Mouse (Mus musculus) midbrain, embryonic 12.5 days (tissue): Measurements from ENCODE around the gene Ly6f. TPM values are rescaled to one million over a fixed set of nuclear protein-coding genes. Genes with fewer than 3 reads are reported as not detected.
"Not testable (repeated sequence)": the region's sequence is repeated elsewhere in the genome, so short reads cannot be mapped to it uniquely, and the experiment has no call there.

ENCODE experiments used
- ATAC-seq: fragments of 200-750 bp; cut with Nextera tagmentation; 2 replicates; pipeline ENCODE4 v1.8.0; 2017; ENCODE audit warnings: low read depth, moderate TSS enrichment, moderate library complexity; ENCODE audit not compliant: low FRiP score
- H3K27ac ChIP-seq: fragments of 300-500 bp; sonication (generic); replicated peaks from 2 replicates; pipeline ENCODE4 v1.5.1; 2016; ENCODE audit warnings: mild to moderate bottlenecking
- H3K27me3 ChIP-seq: fragments of 300-500 bp; sonication (generic); 2 replicates; pipeline ENCODE4 v1.6.1; 2016; ENCODE audit warnings: mild to moderate bottlenecking
- H3K36me3 ChIP-seq: fragments of 300-500 bp; sonication (generic); 2 replicates; pipeline ENCODE4 v1.6.1; 2016
- H3K4me1 ChIP-seq: fragments of 300-500 bp; sonication (generic); 2 replicates; pipeline ENCODE4 v1.6.1; 2016
- H3K4me2 ChIP-seq: fragments of 300-500 bp; sonication (generic); replicated peaks from 2 replicates; pipeline ENCODE4 v1.6.1; 2016; ENCODE audit warnings: mild to moderate bottlenecking, moderate library complexity
- H3K4me3 ChIP-seq: fragments of 300-500 bp; sonication (generic); 2 replicates; pipeline ENCODE4 v1.5.1; 2016; ENCODE audit warnings: mild to moderate bottlenecking
- H3K9ac ChIP-seq: fragments of 300-500 bp; sonication (generic); replicated peaks from 2 replicates; pipeline ENCODE4 v1.6.1; 2016; ENCODE audit warnings: mild to moderate bottlenecking, moderate library complexity
- H3K9me3 ChIP-seq: fragments of 300-500 bp; sonication (generic); 2 replicates; pipeline ENCODE4 v1.6.1; 2016; ENCODE audit warnings: mild to moderate bottlenecking
- WGBS: fragments of 180-500 bp; shearing (Covaris S2); methylation state at CpG from one replicate; pipeline ENCODE4 v1.1.7; 2016; 5-methylcytosine and 5-hydroxymethylcytosine counted together
- polyA plus RNA-seq: library from polyadenylated mRNA; unstranded; fragments of >200 nt; fragmentation: Nextera tagmentation; extraction: Ambion mirVana; gene quantifications from 2 replicates; pipeline ENCODE4 v1.2.1, GENCODE M21; 2016

The Ly6f gene
- polyA plus RNA-seq, 1 experiment from 2014 or later = not detected

- 71% methylated on average over 1 of the region's 1 CpGs for WGBS
- H3K27me3 ChIP-seq = no peaks in the 10 kb centered on the region
- H3K36me3 ChIP-seq = no peaks in the 10 kb centered on the region
- no peaks in the 10 kb centered on the region for H3K4me1 ChIP-seq
- no peak for ATAC-seq
- no peak overlapping the region for H3K4me3 ChIP-seq
- no peaks in the 10 kb centered on the region for H3K9me3 ChIP-seq
- H3K9ac ChIP-seq = no peak overlapping the region
- no peak overlapping the region for H3K27ac ChIP-seq
- no peak overlapping the region for H3K4me2 ChIP-seq
These were observed 3.2 kb downstream of the Ly6f start for GRCm38 (mm10) chr15:75271426-75271825.

- H3K9me3 ChIP-seq = no peaks in the 10 kb centered on the region
- ATAC-seq = no peak
These were observed 3.7 kb downstream of the Ly6f start for GRCm38 (mm10) chr15:75271891-75272290.

GRCm38 (mm10) chr15:75281991-75282390 lies 13.8 kb downstream of the Ly6f start:
- not testable (repeated sequence) for H3K9me3 ChIP-seq, H3K36me3 ChIP-seq, H3K9ac ChIP-seq, ATAC-seq, H3K4me1 ChIP-seq, H3K27me3 ChIP-seq, H3K27ac ChIP-seq, H3K4me3 ChIP-seq, H3K4me2 ChIP-seq
- 69% methylated on average over 5 of the region's 5 CpGs for WGBS

More at GRCm38 (mm10) chr15:75271891-75272290, 3.7 kb downstream of the Ly6f start:
- Histone ChIP-seq H3K4me1 (no peaks in the 10 kb centered on the region), H3K27me3 (no peaks in the 10 kb centered on the region), H3K4me3 (no peak overlapping the region), H3K27ac (no peak overlapping the region), H3K9ac (no peak overlapping the region), H3K36me3 (no peaks in the 10 kb centered on the region), H3K4me2 (no peak overlapping the region)
- 71% methylated on average over 3 of the region's 3 CpGs for whole genome bisulfite sequencing

- not testable (repeated sequence) for H3K9me3 ChIP-seq, H3K4me2 ChIP-seq, H3K4me3 ChIP-seq, H3K36me3 ChIP-seq, H3K9ac ChIP-seq, ATAC-seq, H3K27ac ChIP-seq, H3K27me3 ChIP-seq, H3K4me1 ChIP-seq
- 88% methylated on average over 4 of the region's 4 CpGs for WGBS
These were observed 18.3 kb downstream of the Ly6f start for GRCm38 (mm10) chr15:75286512-75286911.

- ATAC-seq = no peak
- Histone ChIP-seq H3K27me3 (no peaks in the 10 kb centered on the region), H3K4me2 (no peak overlapping the region), H3K27ac (no peak overlapping the region), H3K9ac (no peak overlapping the region), H3K36me3 (no peaks in the 10 kb centered on the region), H3K9me3 (no peaks in the 10 kb centered on the region), H3K4me1 (no peaks in the 10 kb centered on the region), H3K4me3 (no peak overlapping the region)
- WGBS = 86% methylated on average over 1 of the region's 1 CpGs
These were observed 24.2 kb downstream of the Ly6f start for GRCm38 (mm10) chr15:75292377-75292776.

- Histone ChIP-seq H3K9ac (no peak overlapping the region), H3K36me3 (no peaks in the 10 kb centered on the region), H3K4me2 (no peak overlapping the region), H3K4me3 (no peak overlapping the region), H3K27me3 (no peaks in the 10 kb centered on the region), H3K9me3 (no peaks in the 10 kb centered on the region), H3K4me1 (no peaks in the 10 kb centered on the region), H3K27ac (no peak overlapping the region)
- WGBS = 88% methylated on average over 7 of the region's 7 CpGs
- ATAC-seq = no peak
These were observed 25.7 kb downstream of the Ly6f start for GRCm38 (mm10) chr15:75293873-75294385.

- Histone ChIP-seq H3K4me2 (no peak overlapping the region), H3K4me3 (no peak overlapping the region), H3K4me1 (no peaks in the 10 kb centered on the region), H3K27me3 (no peaks in the 10 kb centered on the region), H3K9me3 (0 out of 2 replicates have a peak, but pooled peaks cover 7% of the 10 kb centered on the region), H3K27ac (no peak overlapping the region), H3K9ac (no peak overlapping the region), H3K36me3 (no peaks in the 10 kb centered on the region)
- WGBS = 63% methylated on average over 1 of the region's 1 CpGs
- ATAC-seq = no peak
These were observed 37.9 kb downstream of the Ly6f start for GRCm38 (mm10) chr15:75306101-75306500.

GRCm38 (mm10) chr15:75309186-75309585 lies 41.0 kb downstream of the Ly6f start:
- no peaks in the 10 kb centered on the region for H3K4me1 ChIP-seq
- H3K27me3 ChIP-seq = no peaks in the 10 kb centered on the region
- H3K9ac ChIP-seq = no peak overlapping the region
- 91% methylated on average over 4 of the region's 4 CpGs for WGBS
- H3K27ac ChIP-seq = no peak overlapping the region
- 0 out of 2 replicates have a peak, but pooled peaks cover 6% of the 10 kb centered on the region for H3K9me3 ChIP-seq
- H3K4me2 ChIP-seq = no peak overlapping the region
- no peaks in the 10 kb centered on the region for H3K36me3 ChIP-seq
- H3K4me3 ChIP-seq = no peak overlapping the region
- ATAC-seq = no peak

GRCm38 (mm10) chr15:75309946-75310345 lies 41.7 kb downstream of the Ly6f start:
- Histone ChIP-seq H3K9ac (no peak overlapping the region), H3K27ac (no peak overlapping the region), H3K36me3 (no peaks in the 10 kb centered on the region), H3K4me3 (no peak overlapping the region), H3K4me2 (no peak overlapping the region), H3K9me3 (0 out of 2 replicates have a peak, but pooled peaks cover 5% of the 10 kb centered on the region), H3K27me3 (no peaks in the 10 kb centered on the region), H3K4me1 (no peaks in the 10 kb centered on the region)
- ATAC-seq = no peak
- 96% methylated on average over 1 of the region's 1 CpGs for WGBS

- 92% methylated on average over 2 of the region's 2 CpGs for WGBS
These were observed 46.2 kb downstream of the Ly6f start for GRCm38 (mm10) chr15:75314421-75314820.

GRCm38 (mm10) chr15:75317255-75317654 lies 49.0 kb downstream of the Ly6f start:
- 52% methylated on average over 2 of the region's 2 CpGs for WGBS
- peaks cover 4% of the 10 kb centered on the region for H3K9me3 ChIP-seq
- ATAC-seq = no peak
- H3K27ac ChIP-seq = no peak overlapping the region
- no peak overlapping the region for H3K4me3 ChIP-seq
- no peak overlapping the region for H3K4me2 ChIP-seq
- H3K4me1 ChIP-seq = no peaks in the 10 kb centered on the region
- no peaks in the 10 kb centered on the region for H3K27me3 ChIP-seq
- no peaks in the 10 kb centered on the region for H3K36me3 ChIP-seq
- H3K9ac ChIP-seq = no peak overlapping the region

More at GRCm38 (mm10) chr15:75314421-75314820, 46.2 kb downstream of the Ly6f start:
- no peak overlapping the region for H3K4me2 ChIP-seq
- ATAC-seq = no peak
- H3K4me1 ChIP-seq = no peaks in the 10 kb centered on the region
- H3K27me3 ChIP-seq = no peaks in the 10 kb centered on the region
- H3K4me3 ChIP-seq = no peak overlapping the region
- 0 out of 2 replicates have a peak, but pooled peaks cover 5% of the 10 kb centered on the region for H3K9me3 ChIP-seq
- H3K9ac ChIP-seq = no peak overlapping the region
- no peaks in the 10 kb centered on the region for H3K36me3 ChIP-seq
- no peak overlapping the region for H3K27ac ChIP-seq

GRCm38 (mm10) chr15:75318584-75318983 lies 50.4 kb downstream of the Ly6f start:
- H3K9ac ChIP-seq = no peak overlapping the region
- H3K4me1 ChIP-seq = no peaks in the 10 kb centered on the region
- no peak overlapping the region for H3K4me2 ChIP-seq
- no peaks in the 10 kb centered on the region for H3K27me3 ChIP-seq
- ATAC-seq = no peak
- H3K4me3 ChIP-seq = no peak overlapping the region
- no peak overlapping the region for H3K27ac ChIP-seq
- 87% methylated on average over 3 of the region's 3 CpGs for WGBS
- peaks cover 14% of the 10 kb centered on the region for H3K9me3 ChIP-seq
- H3K36me3 ChIP-seq = no peaks in the 10 kb centered on the region

- no peaks in the 10 kb centered on the region for H3K27me3 ChIP-seq
- no peaks in the 10 kb centered on the region for H3K36me3 ChIP-seq
- H3K4me3 ChIP-seq = no peak overlapping the region
- no peaks in the 10 kb centered on the region for H3K4me1 ChIP-seq
- H3K27ac ChIP-seq = no peak overlapping the region
- ATAC-seq = no peak
- H3K9me3 ChIP-seq = peaks cover 18% of the 10 kb centered on the region
- WGBS = 88% methylated on average over 3 of the region's 3 CpGs
- H3K4me2 ChIP-seq = no peak overlapping the region
- no peak overlapping the region for H3K9ac ChIP-seq
These were observed 51.9 kb downstream of the Ly6f start for GRCm38 (mm10) chr15:75320104-75320503.
